21 mouse cellular contexts compared by ENCODE assay signal in genomic region chr2:129320033-129320605, GRCm38 (mm10). TPM values are rescaled to one million over a fixed set of nuclear protein-coding genes. Genes with fewer than 3 reads are reported as not detected.
DNase-seq lines count a peak whose midpoint lies in the region; ATAC-seq and TF ChIP-seq lines count a peak whose summit lies in the region.
"Had no signal": no experiment of that assay in that cellular context is flagged by ENCODE, and none has a peak within 500 bp of the region (broad histone marks: within the 10 kb centered on the region; RNA-seq: fewer than 3 reads in every experiment).

No protein-coding gene starts in this region.

- H3K4me3 ChIP-seq in left cerebral cortex, adult 2 months = no peak overlapping the region
- H3K4me3 ChIP-seq: embryonic facial prominence, embryonic 13.5 days; hindbrain, embryonic 10.5 days; limb, embryonic 10.5 days; liver, embryonic 12.5 days; midbrain, embryonic 13.5 days had no signal

- intact Hi-C loops in left cerebral cortex, adult 2 months (cut with DNase I) = loop anchor here (2.0 to 5.0 kb wide), 2 partner anchors 41 to 87 kb away; no protein-coding TSS in a partner anchor

- H3K27ac ChIP-seq in left cerebral cortex, adult 2 months = peak overlapping the region; percentile 9; the same call in 1 of the 2 replicates
- H3K27ac ChIP-seq: embryonic facial prominence, embryonic 13.5 days; hindbrain, embryonic 10.5 days; kidney, postnatal 0 days; limb, embryonic 10.5 days; liver, embryonic 12.5 days; midbrain, embryonic 13.5 days had no signal

- TF ChIP-seq CTCF in left cerebral cortex, adult 2 months (IDR thresholded peaks at IDR 0.05) = no peak

- ATAC-seq in common myeloid progenitor, adult 5-6 weeks (replicated peaks; ENCODE audit: low read depth, poor library complexity, severe bottlenecking) = peak; percentile 42
- ATAC-seq in erythroid progenitor cell, adult 5-6 weeks (replicated peaks; ENCODE audit: low FRiP score, poor library complexity, severe bottlenecking) = no peak
- ATAC-seq: forebrain, postnatal 0 days; liver, embryonic 12.5 days; midbrain, embryonic 13.5 days had no signal

- DNase-seq in frontal cortex, postnatal 36 days (ENCODE audit: low spot score in 2 of 2) = peak; percentile 28 to 33
- no peak for DNase-seq in frontal cortex, postnatal 14 days (ENCODE audit: low spot score in 2 of 2)
- no peak for DNase-seq in left cerebral cortex, adult 2 months (ENCODE audit: extremely low spot score in 1 of 2, low spot score in 2 of 2)
- no peak for DNase-seq in left cerebral cortex, adult 8-10 months (ENCODE audit: low spot score in 2 of 2)
- peak; percentile 67 for DNase-seq in 3T3-L1 (ENCODE audit: low read depth, low spot score)
- no peak for DNase-seq in adrenal gland, postnatal 25 days
- DNase-seq: cerebellum, adult 9-11 months; forebrain, postnatal 0 days; gastrocnemius, postnatal 25 days; kidney, adult 18-20 months; lung, embryonic 14.5 days; thymus, postnatal 14 days had no signal

RNA-seq across cellular contexts. Expression of gene Il1a, which starts 10.3 kb away (rescaled TPM):
- total RNA-seq in left cerebral cortex, adult 2 months (2021) = under 1 TPM; 0.44 to 0.50 TPM
- 1 to 10 TPM in 2 of 4 experiments, under 1 TPM in 2; 0.70 to 1.0 (median 0.87) TPM for total RNA-seq in left cerebral cortex, adult 8-10 months (2022)
- total RNA-seq in common myeloid progenitor, adult 5-6 weeks (2017) = not detected in 2 replicates
- not detected in 2 replicates for total RNA-seq in erythroid progenitor cell, adult 5-6 weeks (2015; ENCODE audit: low replicate concordance)
- 0.51 and 1.1 TPM in 2 replicates for total RNA-seq in erythroid progenitor cell, adult 5-6 weeks (2017; ENCODE audit: low replicate concordance)
- total RNA-seq in adrenal gland, postnatal 25 days (2021) = not detected in 2 replicates
- total RNA-seq: gastrocnemius, postnatal 25 days had no signal

RNA-seq across cellular contexts. Expression of gene Ckap2l, which starts 23.1 kb away (rescaled TPM):
- total RNA-seq in left cerebral cortex, adult 2 months (2021) = under 1 TPM; 0.59 to 0.63 TPM
- total RNA-seq in left cerebral cortex, adult 8-10 months (2022) = under 1 TPM; 0.63 to 0.78 (median 0.76) TPM
- total RNA-seq in common myeloid progenitor, adult 5-6 weeks (2017) = 69.3 and 78.5 TPM in 2 replicates
- 286 and 290 TPM in 2 replicates for total RNA-seq in erythroid progenitor cell, adult 5-6 weeks (2015; ENCODE audit: low replicate concordance)
- total RNA-seq in erythroid progenitor cell, adult 5-6 weeks (2017; ENCODE audit: low replicate concordance) = 162 and 200 TPM in 2 replicates
- total RNA-seq in adrenal gland, postnatal 25 days (2021) = 5.1 and 6.0 TPM in 2 replicates

RNA-seq across cellular contexts. Expression of gene Il1b, which starts 50.8 kb away (rescaled TPM):
- total RNA-seq in left cerebral cortex, adult 2 months (2021) = 1 to 10 TPM in 1 of 2 experiments, under 1 TPM in 1; 0.42 to 1.1 TPM
- total RNA-seq in left cerebral cortex, adult 8-10 months (2022) = under 1 TPM; 0.36 to 0.81 (median 0.56) TPM
- total RNA-seq in common myeloid progenitor, adult 5-6 weeks (2017) = 1.0 and 1.4 TPM in 2 replicates
- 1.1 and 7.5 TPM in 2 replicates for total RNA-seq in erythroid progenitor cell, adult 5-6 weeks (2015; ENCODE audit: low replicate concordance)
- 2.3 TPM in 1 of 2 replicates, not detected in the other for total RNA-seq in erythroid progenitor cell, adult 5-6 weeks (2017; ENCODE audit: low replicate concordance)
- 0.71 TPM in 1 of 2 replicates, not detected in the other for total RNA-seq in adrenal gland, postnatal 25 days (2021)
- total RNA-seq: forebrain, postnatal 0 days; gastrocnemius, postnatal 25 days; layer of hippocampus, postnatal 14 days had no signal

Comparison
In these comparisons a context has a peak if more than half of its experiments do, and no peak if none do; other contexts are left out.
1. DNase-seq: peak in frontal cortex, postnatal 36 days (2 of 2) and 3T3-L1 (single experiment); none in frontal cortex, postnatal 14 days (0 of 2), left cerebral cortex, adult 2 months (0 of 2), left cerebral cortex, adult 8-10 months (0 of 2) and adrenal gland, postnatal 25 days (single experiment).